Mouse (Mus musculus): ENCODE results near the gene Zfp648. TPM values are rescaled to one million over a fixed set of nuclear protein-coding genes. Genes with fewer than 3 reads are reported as not detected.

Gene Zfp648
- polyA plus RNA-seq, 2 experiments from 2014 or later, result not detected

DNA sequence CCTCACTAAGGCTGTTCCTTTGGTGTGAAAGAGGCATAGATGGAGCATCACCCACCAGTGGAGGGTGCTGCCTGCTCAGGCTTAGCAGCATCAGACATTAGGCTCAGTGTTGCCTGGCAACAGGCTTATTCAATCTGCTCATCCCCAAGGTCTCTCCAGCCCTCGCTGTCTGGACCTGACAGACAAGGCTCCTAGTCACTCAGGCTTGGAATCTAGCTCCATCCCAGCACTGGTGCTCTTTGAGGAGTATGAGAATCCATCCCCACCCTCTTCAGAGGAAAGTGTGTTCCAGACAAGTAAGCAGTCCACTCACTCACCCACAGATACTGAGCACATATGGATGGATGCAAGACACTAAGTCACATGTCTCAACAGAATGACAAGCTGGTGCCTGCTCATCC is 22.8 kb downstream of the Zfp648 start:
- no peak for ATAC-seq

- ATAC-seq, result no peak
These were observed 31.6 kb downstream of the Zfp648 start for GRCm38 (mm10) chr1:154232594-154232993.

- ATAC-seq, result no peak
These were observed 32.0 kb downstream of the Zfp648 start for GRCm38 (mm10) chr1:154233033-154233432.

- ATAC-seq, result no peak
These were observed 33.8 kb downstream of the Zfp648 start for GRCm38 (mm10) chr1:154234814-154235213.

GRCm38 (mm10) chr1:154238876-154239275 is 37.9 kb downstream of the Zfp648 start:
- no peak for ATAC-seq

GRCm38 (mm10) chr1:154251186-154251585 is 50.2 kb downstream of the Zfp648 start:
- no peak for ATAC-seq

DNA sequence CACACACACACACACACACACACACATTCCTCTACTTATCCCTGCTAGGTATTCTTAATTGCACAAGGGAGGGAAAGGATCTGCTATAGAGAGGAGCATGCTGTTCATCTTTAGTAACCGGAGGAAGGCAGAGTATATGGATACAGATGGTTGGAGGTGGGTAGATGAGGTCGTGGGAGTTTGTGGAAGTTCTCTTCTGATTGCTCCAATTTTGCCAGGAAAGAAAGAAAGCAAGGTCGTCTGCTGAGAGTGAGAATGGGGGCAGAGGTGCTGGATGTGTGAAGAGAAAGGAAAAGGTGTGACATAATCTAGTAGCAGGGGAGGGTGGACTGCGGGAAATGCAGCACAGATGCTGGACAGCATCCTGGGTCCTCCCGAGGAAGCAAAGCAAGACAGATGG is 51.8 kb downstream of the Zfp648 start:
- no peak for ATAC-seq
